Mouse (Mus musculus): ENCODE data around the gene Kirrel3. TPM values are rescaled to one million over a fixed set of nuclear protein-coding genes. Genes with fewer than 3 reads are reported as not detected.

Gene Kirrel3
- total RNA-seq, 2 experiments from 2014 or later, result 1.7 to 1.9 TPM

- DNase-seq, result no peak
Observed at GRCm38 (mm10) chr9:34507164-34507563, 21.5 kb downstream of the Kirrel3 start.

DNA sequence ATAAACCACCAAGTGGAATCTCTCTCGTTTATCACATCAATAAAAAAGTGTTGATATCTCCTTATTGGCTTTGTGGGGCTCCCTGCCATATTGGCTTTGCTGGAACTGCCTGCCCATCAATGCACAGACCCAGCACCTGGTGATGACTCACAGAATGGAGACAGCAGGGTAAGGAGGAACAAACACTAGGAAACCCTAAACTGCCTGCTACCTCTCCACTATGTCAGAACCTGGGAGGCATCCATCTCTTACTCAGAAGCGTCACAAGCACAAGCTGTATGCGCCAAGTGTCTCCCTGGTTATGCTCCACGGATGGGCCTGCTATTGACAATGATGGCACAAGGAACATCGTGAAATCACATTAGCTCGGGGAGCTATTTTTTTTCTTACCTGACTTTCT lies 33.2 kb downstream of the Kirrel3 start:
- DNase-seq, result no peak

DNA sequence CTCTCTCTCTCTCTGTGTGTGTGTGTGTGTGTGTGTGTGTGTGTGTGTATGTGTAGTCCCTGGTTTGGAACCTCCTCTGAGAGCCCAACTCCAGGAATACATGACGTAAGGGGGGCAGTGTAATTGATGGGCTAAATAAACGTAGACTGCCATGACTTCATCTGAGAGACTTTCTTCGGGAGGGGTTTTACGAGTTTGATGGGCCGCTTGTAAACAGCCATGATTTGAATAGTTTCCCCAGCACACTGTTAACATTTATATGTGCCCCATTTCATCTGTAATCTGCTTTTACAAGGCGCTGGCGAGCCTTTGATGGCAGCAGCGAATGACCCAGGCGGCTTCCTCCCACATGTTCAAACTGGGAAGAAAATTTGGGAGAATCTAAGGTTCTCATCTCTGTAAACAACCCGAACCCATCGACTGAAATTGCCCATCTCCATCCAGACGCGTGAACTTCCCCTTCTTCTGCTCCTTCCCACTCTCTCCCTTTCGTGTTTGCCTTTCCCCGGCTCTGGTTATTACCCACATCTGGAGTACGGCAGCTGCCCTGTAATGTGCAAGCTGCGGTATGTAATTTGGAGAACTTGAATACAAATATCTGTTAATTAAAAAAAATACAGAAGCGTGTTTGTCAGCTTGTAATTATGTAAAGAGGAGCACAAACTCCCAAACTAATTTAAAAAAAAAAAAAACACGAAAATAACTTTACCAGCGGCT lies 34.7 kb downstream of the Kirrel3 start:
- no peak for DNase-seq

DNA sequence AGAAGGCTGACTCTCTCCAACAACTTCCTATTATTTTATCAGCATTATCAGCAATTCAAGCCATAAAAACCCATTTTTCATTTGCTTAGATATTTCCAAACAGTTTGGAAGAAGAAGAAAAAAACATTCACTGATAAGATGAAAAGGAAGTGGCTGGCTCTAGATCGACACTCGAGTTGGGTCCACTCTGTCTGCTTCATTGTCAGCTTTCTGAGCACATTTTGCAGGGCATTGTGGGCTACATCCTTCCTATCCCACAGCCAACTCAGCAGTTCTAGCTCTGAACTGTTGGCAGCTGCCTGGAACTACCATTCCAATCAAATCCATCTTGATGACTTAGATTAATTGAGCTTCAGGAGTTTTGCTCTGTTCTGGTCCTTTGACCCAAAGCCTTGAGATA lies 40.0 kb downstream of the Kirrel3 start:
- DNase-seq, result no peak

- no peak for DNase-seq
Observed at GRCm38 (mm10) chr9:34538591-34539335, 53.1 kb downstream of the Kirrel3 start.

- no peak for DNase-seq
Observed at GRCm38 (mm10) chr9:34541908-34542307, 56.2 kb downstream of the Kirrel3 start.

DNA sequence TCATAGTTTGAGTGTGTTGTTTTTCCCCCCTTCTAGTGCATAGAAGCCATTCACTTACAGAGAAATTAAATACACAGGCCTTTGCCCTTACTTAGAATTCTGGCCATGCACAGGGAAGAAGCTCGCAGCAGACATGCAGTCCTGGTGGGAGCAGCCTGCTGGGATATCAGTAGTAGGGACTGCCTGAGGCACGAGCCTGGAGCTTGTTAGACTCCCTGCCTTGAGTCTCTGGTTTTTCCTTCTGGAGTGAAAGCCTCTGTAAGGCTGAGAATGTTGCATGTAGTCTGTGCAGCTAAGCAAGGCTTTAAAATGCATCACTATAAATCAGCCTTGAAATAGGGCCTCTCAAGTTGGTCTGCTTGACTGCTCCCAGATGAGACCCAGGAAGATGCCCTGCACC lies 70.0 kb downstream of the Kirrel3 start:
- DNase-seq, result no peak

GRCm38 (mm10) chr9:34557846-34558245 lies 72.2 kb downstream of the Kirrel3 start:
- no peak for DNase-seq

GRCm38 (mm10) chr9:34558291-34558899 lies 72.7 kb downstream of the Kirrel3 start:
- DNase-seq, result no peak

GRCm38 (mm10) chr9:34559102-34559501 lies 73.4 kb downstream of the Kirrel3 start:
- DNase-seq, result no peak

DNA sequence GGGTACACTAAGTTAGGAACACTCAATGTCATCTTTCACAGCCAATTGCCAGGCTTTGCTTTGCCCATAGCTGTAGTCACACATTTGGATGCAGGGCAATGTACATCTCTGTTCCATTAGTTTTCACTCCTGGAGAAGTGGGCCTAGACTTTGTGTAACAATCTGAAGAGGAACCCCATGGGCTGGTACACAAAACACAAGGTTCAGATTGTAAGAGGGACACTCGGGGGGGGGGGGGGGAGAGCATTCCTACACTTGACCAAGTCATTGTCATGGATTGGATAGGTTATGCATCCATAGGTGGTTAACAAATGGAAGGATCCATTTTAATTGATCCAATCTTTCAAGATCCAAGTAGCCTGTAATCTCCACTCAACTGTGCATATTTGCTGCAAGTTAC lies 75.6 kb downstream of the Kirrel3 start:
- no peak for DNase-seq

DNA sequence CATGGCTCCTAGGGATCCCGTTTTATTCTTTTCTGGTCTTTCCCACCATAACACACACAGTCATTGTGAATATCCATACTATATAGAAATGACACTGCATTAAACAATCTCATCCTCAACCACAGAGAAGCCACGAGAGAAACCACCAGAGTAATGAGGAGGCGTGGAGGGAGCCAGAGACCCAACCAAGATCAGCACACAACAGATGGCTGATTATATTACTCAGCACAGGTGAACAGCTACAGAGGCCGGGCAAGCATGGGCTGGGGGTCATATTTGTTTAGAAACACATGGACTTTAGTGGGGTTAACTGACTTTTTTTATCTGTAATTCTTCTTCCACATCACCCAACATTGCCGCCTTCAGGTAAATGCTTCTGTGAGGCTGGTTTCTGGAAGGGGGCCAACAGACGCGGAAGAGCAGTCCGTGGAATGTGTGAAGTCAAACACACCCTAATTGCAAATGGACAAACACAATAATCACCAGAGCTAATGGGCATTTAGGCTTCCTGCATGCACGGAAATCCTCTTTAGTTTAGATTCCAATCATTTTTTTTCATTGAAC lies 76.8 kb downstream of the Kirrel3 start:
- no peak for DNase-seq

DNA sequence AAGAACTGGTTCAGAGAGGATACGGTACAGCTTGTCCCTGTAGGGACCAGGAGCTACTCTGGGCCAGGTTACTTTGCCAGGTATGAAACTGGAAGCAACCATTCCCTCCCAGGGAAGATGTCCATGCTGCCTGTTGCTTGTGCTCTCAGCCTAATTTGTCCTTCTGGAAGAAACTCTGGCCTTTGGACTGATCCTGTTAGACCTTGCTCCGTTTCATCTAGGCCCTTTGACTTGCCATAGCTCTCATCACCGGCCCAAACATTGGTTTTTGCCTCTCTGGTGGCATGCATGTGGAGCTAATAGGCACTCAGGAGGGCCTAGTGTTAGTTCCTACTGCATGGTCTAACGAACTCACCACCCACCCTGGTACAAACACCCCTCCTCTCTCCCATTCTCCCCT lies 88.2 kb downstream of the Kirrel3 start:
- DNase-seq, result no peak

DNA sequence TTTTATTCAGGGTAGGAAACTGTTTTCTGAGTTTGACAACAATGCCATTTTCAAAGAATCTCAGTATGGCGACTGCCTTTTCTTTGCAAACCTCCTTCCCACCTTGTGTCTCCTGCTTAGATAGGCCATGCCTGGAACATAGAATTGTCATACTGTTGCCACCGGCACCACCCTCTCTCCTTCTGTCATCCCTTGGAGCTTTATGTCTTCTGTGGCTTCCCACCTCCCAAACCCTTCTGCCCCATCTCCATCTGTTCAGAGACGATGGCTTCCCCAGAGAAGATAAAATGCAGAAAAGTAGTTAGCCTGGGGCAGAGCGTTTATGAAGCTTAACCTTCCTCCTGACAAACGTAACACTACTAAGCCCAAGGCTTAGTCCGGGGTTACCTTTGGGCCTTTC lies 88.9 kb downstream of the Kirrel3 start:
- no peak for DNase-seq

DNA sequence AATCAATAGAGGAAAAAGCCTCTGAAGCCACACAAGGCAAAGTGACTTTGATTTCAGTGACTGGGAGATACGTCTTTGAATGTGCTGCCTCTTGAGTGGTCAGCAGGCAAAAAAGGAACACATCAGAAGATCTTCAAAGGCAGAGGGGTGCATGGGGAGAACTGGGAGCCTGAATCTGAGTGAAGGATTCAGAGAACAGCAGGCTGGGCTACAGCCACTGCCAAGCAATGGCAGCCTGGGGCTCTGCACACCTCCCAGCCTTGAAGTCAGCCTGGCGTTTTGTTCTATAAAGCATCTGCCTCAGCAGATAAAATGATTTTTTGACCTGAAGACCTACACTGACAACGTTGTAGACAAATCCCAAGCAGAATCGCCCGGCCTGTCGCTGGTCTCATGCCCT lies 93.5 kb downstream of the Kirrel3 start:
- no peak for DNase-seq

DNA sequence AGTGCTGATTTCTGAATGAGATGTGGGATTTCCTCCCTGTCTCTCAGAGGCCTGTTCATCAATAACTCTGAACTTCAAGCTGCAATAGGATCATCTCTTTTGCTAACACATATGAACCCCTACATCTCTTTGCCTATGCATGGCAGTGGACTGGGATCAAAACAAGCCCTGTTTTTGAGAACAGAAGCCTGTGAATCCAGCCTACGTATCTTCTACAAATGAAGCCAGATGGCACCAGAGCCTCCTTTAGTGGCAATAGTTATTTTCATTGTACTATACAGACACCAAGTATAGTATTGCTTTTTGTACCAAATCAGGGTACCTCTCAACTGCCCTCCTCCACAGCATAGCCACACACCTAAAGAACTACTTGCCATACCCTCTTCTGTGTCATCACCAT lies 94.4 kb downstream of the Kirrel3 start:
- DNase-seq, result no peak

DNA sequence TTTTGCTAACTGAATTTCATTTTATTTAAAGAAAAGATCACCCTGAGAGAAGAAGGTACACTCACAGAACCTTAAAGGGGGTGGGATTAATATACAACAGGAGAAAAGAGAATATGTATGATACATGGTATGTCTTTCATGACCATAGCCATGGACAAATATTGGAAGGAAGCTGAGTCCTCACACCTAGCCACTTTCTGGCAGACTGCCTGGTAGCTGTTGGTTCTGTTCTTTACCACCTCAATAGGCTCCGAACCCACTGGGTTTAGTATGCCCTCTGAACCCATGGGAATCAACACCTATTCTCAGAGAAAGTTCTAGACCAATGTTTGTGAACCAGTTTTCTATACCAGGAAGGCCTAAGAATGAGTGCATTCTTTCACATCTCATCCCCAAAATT lies 96.8 kb downstream of the Kirrel3 start:
- no peak for DNase-seq

DNA sequence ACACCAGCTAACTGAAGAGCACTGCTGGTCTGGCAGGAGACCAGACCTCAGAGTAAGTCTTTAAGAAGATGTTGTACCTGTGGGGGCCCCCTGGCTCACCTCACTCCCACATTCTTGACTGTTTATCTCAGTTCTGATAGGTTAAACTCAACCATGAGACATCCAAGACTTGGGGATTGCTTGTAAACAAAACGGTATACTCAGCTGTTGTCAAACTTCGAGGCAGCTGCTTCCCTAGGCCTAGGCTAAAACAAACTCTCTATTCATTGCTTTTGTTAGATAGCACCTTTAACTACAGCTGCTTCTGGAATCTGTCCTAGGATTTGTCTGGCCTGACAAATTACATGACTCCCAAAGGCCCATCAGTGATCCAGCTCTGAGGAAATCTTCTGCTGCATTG lies 99.8 kb downstream of the Kirrel3 start:
- no peak for DNase-seq

DNA sequence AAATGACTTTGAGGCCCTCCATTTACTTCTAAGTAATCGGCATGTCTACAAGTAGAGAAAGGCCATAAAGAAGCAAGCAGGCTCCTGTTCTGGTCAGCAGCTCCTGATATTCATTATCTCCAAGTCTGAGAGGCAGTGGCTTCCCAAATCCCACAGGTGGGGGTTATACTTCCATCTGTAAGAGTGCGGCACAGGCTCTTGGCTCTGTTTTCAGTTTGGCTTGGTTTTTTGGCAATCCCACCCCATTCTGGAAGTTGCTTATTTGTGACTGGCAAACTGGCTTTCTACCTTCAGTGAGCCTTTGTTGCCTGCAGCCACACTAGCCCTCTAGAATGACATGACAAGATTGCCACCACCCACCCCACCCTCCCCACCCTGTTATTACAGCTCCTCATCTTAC lies 100.4 kb downstream of the Kirrel3 start:
- no peak for DNase-seq

DNA sequence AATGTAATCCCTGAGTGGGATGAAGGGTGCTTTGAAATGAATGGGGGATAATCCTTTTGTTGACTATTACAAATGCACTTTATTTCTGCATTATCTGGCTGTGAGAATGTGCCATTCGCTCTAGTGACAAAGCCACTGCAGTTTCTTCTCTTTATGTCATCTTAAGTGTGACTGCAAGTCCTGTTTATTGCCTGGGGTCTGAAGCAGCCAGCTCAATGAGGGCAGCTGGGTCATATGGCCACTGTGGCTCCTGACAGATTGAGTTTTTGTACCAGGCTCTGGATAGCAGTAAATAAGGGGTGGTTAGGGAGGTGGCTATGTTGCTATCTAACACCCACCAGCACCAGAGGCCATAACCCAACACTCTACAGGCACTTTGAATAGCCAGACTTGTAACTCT lies 104.1 kb downstream of the Kirrel3 start:
- DNase-seq, result no peak

DNA sequence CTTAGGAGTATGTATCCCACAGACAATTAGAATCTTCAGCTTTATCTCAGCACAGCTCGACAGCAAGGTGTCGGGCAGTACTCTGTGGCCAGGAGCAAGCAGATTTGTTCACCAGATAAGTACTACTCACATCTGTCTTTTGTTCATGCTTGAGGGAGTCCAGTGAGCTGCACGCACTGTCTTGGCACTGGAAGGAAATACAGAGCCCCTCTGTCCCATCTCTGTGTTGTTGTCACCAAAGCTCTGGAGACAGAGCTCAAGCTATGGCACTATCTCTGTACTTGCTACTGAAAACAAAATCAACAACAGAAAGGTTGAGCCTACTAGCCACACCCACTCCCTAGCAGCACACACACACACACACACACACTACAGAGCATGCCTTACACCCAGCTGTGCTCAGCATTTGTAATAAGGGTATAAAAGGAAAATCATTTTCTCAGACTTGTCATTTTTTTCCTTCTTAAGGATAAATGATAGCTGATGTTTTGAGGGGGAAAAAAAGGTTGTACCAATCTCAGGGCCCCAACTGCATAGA lies 106.4 kb downstream of the Kirrel3 start:
- no peak for DNase-seq

DNA sequence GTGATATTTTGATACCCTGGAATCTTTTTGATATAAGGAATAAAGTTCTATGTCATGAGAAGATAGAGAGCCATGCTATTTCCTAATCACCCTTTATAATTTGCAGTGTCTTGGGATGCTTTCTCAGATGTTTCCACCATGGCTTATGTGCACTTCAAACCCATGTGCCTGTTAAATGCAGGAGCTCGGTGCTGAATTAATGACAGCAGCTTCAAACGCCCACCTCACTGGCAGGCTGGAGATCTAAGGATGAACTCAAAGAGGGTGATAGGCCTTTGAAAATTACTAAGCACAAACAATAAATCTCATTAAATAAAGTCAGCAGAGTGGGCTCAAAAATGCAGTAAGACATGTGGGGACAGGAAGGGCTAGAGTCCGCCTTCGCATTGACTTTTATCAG lies 108.2 kb downstream of the Kirrel3 start:
- no peak for DNase-seq

GRCm38 (mm10) chr9:34600326-34600725 lies 114.6 kb downstream of the Kirrel3 start:
- DNase-seq, result no peak

Measured in gastrocnemius, postnatal 10 days (tissue).